Mouse (Mus musculus): ENCODE data around the gene Ankrd26. TPM values are rescaled to one million over a fixed set of nuclear protein-coding genes. Genes with fewer than 3 reads are reported as not detected.
"Not testable (repeated sequence)": the region's sequence is repeated elsewhere in the genome, so short reads cannot be mapped to it uniquely, and the experiment has no call there.

Gene Ankrd26
- 10 to 100 TPM in 1 of 2 experiments, 1 to 10 TPM in 1; 9.6 to 11.1 TPM for total RNA-seq (2021)

DNA sequence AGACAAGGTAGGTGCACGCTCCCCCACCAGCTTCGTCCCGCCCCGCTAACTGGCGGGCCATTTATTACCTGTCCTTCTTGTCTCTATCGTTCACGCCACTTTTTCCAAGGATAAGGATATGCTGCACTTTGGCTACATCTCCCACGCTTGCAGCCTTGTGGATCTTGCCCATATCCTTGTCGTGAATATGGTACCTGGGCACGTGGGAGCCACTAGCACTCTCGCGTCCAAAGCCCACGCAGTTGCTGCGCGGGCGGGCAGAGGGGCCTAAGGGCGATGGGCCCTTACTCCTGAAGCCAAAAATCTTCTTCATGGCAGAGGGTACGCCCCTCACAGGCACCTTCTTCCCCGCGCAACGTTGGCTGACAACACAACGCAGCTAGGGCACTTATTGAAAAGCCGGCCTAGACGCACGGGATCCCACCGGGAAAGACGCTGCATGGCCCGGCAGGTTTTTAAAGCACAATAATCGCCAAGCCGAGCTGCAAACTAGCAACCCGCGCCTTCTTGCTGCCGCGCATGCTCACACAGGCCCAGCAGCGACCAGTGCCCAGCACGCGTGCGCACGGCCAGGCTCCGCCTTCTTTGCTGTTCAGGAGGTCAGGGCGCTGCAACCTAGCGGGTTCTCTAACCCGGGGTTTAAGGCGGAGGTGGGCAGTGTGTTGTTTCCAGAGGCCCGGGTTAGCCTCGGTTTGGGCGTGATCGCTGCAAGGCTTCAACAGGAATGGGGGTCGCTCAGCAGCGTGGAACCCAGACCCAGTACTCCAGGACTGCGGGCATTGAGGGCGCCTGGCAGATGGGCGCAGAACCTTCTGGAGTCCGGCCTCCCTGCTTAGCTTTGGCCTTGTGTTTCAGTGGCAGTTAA is at the start of gene Ankrd26:
Gene Ankrd26 (minus strand): TSS at position 482 of the 865 bp plus-strand sequence.
- peak; percentile 92 to 93 for DNase-seq

DNA sequence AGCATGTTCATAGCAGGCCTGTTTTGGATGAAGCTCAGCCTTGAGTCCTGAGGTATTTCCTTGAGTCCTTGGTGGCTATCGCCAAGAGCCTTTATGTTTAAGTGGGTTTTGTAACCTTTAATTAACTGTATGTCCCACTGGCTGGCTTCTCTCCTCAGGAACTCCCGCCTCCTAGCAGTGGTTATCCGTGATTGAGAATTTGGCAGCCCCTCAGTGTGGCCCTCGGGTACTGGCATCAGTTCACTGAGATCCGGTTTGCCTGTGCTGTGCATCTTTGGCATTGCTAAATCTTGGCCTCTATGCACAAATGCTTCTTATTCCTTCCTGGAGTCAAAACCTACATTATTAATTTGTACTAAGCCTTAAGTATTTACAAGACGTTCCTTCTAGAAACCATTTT is 46.9 kb upstream of the Ankrd26 start:
- no peak for DNase-seq

DNA sequence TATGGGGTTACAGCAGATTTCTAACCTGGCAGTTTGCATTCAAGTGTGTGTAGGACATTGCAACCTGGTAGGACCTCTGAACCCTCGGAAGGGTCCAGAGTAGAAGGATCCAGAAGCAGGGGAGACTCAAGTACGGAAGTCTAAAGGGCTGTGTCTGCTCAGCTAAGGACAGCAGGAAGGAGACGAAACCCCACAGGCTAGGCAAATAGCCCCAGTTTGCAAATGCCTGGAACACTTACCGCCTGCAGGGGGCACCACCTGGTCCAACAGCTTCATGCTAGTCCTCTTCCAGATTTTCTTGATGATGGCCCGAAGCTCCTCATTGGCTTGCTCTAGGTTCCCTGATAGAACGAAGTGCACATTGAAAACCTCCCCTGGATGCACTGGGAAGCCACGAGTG is 43.9 kb upstream of the Ankrd26 start:
- no peak for DNase-seq

DNA sequence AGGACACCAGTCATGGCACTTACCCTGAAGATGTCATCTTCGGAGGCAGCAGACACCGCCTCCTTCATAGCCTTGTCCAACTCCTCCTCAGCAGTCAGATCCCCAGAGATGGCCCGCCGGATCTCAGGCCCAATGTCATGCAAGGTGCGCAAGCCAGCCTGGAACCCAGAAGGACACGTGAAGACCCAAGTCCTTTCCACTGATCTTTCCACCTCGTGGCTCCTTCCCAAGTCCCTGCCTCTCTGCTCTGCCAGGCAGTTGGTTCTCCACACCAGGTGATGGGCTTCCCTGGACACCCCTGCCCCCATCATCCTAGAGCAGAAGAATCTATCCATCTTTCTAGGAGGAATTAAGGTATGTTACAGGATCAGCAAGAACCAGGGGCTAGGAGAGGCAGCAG is 41.8 kb upstream of the Ankrd26 start:
- no peak for DNase-seq

DNA sequence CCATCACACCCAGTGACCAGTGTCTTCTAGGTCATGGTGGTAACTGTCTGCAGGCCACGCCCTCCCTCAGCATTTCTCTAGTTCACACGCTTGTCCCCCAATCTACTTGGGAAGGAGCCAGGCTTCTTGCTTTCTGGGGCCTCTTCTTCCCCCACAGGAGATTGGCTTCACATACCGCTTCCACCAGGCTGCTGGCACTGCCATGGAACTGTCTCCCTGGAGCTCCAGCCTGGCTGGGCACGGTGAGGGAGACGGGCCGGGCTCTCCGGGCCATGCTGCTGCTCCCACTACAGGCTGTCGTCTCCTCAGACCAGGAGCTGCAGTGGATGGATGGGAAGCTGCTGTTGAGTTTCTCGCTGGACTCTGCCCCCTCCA is 33.6 kb upstream of the Ankrd26 start:
- no peak for DNase-seq

DNA sequence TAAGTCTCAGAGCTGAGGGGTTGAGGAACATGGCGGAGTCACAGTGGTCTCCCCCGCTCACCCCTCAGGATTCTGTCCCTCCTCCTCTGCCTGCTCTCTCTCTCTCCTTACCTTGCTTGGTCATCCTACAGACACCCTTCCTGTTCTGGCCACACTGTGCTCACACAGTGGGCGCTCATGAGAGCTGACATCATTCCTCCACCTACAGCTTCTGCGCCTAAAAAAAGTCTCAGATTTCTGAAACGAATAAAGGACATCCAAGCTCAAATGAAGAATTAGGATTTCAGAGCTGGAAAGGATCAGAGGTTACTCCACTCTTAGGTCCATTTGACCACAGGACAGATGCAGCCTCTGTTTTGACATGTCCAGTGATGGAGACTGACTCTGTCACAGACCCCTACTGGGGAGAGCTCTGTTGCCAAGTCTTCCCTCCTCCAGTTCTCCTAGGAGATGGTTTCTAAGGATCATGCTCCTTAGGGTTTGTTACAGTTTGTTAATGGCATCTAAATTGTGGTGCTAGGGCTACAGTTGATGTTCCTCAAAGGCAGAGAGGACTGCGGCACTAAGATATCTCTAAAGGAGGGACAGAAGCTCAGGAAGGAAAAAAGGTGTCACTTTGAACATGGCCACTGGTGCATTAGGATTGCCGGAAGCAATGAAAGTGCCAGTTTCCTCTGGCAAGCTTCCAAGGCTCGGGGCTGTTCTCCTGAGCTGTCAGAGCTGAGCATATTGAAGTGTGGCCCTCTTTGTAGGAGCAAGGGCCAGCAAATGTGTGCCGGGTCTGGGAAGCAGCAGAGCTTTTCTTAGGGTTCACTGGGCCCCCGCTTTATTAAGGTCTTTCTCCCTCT is 33.0 kb upstream of the Ankrd26 start:
- DNase-seq: no peak

DNA sequence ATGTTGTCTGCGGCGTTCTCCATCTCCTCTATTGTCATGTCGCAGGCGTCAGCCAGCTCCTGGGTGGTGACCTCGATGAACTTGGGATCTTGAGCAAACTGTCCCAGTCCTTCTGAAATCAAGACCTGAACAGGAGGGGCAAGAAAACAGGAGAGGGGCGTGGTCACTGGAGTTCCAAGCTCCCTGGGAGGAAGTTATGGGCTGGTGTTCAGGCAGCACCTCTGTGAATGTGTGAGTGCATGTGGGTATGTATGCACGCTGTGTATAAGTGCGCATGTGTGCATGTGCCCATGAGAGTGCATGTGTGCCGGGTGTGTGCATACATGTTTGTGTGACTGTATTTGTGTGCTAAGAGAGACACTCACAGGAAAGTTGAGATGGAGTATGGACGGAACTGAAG is 32.0 kb upstream of the Ankrd26 start:
- DNase-seq: no peak

DNA sequence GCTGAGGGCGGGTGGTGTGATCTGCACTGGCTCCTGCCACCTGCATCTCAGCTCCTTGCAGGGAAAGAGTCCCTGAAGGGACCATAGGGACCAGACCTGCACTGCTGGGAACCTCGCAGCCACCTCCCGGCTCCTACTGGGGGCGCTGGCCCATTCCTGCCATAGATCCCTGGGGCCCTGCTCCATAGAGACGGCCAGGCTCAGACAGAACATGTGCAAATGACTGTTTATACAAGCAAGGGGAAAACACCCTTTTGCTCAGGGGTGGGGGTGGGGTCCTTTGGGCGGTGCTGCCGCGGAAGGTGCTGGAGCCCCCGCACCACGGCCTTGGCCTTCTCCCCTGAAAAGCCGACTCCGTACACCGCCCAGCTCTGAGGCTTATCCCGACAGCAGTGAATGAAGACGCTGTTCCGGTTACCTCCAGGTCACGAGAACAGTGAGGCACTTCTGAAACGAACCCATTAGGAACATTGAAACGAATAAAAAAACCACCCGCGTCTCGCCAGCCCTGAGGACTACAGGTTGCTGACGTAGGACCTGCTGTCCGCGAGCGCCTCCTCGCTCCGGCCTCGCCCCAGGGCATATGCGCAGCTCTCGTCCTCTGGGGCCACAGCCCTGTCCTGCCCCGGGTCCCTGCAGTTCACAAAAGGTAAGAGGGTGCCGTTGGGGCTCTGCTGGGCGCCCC is 31.5 kb upstream of the Ankrd26 start:
- no peak for DNase-seq

DNA sequence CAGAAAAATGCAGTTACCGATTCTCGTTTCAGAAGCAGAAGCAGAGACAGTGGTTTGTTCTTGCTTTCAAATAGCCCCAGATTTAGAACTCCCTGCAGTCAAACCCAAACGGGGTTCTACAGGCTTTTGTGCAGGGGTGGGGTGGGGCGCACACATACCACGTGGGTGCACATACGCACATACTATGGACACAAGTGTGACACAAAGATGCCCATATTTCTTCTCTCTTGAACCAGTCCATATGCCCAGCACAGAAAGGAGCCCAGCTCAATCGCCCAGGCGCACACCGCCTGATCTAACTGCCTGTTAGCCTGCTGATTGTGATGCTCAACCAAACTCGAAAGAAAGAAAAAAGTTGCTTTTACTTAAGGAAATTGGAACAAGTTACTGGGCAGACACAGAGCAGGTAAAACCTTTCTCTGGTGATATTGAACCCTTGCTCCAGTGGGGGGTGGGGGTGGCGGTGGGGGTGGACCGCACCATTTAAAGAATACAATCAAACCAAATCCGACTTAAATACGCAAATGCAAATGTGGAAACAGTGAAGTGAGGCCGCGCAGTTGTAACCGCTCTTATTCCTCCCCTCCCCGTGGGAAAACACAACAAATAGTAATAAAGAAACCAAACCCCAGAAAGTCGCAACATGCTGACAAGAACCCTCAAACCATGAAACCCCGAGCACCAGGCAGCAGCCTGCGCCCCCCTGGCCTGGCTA is 30.8 kb upstream of the Ankrd26 start:
- no peak for DNase-seq

DNA sequence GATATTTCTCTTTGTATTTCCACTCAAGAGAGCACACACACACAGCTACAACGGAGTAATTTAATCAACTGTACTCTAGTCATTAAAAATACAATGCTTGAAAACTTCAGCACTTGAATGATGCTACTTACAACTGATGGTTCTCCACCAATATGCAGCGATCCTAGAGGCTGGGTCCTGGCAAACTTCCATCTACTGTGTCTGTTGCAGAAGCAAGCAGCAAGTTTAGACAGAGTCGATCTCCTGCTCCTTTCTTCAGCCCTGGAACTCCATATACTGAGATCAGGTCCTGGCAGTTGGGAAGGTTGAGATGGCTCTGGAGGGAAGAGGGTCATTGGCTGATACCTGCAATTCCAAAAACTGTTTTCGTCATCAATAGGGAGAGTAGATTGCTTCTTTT is 16.7 kb upstream of the Ankrd26 start:
- not testable (repeated sequence) for DNase-seq

DNA sequence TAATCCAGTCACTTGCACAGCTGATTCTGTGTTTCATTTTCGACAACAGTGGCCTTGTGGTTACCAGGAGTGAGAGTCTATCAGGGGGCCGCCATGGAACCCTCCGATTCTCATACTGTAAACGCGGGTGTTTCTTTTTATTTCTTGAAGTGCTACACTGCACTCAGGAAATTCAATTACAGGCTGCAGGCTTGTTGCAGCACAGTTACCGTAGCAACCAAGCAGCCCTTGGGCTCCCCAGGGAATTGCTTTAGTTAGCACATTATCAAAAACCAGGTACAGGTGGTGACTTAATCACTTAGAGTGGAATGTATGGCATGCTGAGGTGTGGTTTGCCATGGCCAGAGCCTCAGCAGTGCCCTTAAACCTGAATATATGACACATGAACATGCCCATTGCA is 12.3 kb upstream of the Ankrd26 start:
- no peak for DNase-seq

DNA sequence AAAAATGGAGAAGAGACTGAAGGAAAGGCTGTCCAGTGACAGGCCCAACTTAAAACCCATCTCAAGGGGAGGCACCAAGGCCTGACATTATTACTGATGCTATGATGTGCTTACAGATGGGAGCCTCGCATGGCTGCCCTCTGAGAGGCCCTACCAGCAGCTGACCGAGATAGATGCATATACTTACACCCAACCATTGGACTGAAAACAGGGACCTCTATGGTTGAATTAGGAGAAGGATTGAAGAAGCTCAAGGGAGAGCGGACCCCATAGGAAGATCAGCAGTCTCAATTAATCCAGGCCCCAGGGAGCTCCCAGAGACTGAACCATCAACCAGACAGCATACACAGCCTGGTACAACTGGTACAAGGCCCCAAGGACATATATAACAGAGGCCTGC is 5.8 kb upstream of the Ankrd26 start:
- DNase-seq: no peak

DNA sequence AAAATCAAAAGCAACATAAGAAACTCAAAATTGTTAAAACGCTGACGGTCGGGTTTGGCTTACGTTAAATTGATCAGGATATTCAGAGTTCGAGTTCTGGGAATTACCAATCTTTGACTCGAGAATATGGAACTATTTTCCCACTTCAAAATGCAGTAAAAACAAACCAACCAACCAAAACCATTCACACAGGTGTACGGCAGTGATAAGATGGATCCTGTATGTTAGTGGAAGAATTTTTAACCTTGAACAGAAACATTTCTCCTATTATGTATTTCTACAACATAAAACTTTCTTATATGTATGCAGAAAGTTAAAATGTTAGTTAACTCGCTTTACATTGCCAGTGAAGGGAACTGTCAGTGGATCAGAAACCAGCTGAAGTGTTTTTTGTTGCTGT is 801 bp downstream of the Ankrd26 start:
- no peak for DNase-seq

DNA sequence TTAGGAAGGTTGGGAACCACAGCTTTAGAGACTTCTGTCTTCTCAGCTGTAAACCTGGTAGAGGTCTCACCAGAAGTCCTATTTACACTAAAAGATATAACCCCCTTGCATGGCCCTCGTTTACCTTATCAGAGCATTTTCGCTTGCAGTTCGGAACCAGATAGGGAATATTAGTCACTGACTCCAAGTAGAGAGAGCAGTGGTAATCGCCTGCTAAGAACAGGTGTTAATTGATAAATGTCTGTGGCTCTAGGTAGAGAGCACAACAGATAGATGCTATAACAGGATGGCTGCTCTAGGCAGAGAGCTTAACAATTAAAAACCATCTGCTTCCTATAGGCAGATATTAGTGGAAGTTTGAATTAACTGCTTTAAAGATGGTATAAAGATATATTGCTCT is 23.4 kb downstream of the Ankrd26 start:
- no peak for DNase-seq

DNA sequence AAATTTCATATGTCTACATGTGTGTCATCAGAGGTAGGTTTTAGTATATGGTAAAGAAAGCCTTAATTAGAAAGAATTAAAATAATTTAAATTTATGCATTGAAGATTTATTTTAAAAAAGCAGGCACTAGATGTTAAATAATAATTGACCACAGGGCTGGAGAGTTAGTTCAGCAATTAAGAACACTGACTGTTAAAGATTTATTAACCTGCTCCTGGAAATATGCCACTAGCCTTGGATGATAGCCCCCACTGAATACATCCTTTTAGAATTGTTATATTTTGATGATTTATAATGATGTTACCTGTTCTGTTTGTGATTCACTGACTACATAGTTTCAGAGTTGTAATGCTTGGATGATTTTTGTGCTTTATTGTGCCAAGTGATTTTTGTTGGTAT is 24.8 kb downstream of the Ankrd26 start:
- DNase-seq: not testable (repeated sequence)

DNA sequence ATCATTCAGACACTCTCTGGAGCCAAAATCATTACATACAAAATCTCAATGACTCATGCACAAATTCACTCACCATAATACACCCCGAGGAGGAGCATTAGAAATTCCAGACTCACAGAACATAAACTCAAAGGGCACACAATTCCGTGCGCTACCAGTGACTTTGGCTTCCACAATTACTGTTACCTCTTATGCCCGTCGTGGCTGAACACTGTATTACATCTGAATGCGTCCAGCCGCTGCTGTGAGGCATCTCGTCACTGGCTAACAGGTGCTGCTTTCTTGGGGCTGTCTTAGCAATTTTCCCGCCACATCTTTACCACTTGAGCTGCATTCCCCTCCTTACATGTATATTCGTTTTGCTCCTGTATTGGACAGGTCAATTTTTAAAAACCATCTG is 26.7 kb downstream of the Ankrd26 start:
- DNase-seq: no peak

DNA sequence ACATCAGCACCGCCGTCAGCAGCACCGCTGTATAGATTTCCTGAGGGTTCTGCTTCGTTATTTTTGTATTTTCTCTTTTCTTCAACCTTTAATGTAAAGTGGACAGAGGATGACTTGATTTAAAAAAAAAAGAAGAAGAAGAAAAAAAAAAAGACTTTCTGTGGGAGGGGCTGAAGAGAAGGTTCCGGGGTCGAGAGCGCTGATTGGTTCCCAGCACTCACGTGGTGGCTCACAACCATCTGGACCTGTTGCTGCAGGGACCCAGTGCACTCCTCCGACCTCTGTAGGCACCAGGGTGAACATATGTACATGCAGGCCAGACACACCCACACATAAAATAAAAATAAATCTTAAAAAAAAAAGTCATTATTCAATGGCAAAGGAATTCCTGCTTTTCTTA is 28.6 kb downstream of the Ankrd26 start:
- DNase-seq: no peak

DNA sequence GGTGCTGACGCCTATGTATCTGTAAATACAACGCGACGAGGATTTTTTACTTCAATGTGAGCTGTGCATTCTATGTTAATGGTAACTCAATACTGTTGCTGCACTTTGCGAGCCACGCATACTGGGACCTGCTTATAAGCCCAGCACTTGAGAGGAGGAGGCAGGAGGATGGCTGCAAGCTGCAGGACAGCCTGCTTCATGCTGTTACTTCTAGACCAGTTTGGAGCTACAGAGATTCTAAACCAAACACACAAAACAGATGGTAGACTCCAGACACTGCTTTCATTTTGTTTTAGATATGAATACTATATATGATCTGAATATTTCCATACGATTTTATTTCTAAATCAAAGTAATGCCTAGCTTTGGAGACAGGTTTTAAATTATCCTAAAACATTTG is 41.4 kb downstream of the Ankrd26 start:
- DNase-seq: no peak

DNA sequence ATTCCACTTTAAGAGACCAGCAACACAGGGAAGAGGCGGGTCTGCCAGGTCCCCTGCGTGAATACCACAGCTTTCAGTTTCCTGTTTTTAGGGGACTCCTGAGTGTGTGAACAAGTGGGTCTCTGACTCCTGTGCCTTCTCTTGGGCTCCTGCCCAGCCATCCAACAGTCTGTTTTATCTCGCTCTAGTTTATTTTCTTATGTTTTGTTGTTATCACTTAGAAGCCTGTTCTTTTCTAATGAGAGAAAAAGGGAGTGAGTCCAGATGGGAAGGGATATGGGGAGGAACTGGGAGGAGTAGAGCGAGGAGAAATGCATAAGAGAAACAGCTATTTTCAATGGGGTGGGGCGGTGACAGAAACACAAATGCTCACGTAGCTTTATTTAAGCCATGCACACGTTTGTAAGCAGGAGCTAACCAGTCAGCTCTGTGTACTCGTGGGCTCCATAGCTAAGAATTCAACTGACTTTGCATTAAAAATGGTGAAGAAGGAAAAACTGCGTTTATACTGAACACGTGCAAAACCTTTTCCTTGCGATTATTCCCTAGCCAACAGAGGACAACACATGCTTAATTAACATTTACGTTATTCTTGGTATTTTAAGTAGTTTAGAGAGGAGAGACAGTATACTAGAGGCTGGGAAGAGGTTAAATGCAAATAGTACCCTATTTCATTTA is 48.6 kb downstream of the Ankrd26 start:
- no peak for DNase-seq

DNA sequence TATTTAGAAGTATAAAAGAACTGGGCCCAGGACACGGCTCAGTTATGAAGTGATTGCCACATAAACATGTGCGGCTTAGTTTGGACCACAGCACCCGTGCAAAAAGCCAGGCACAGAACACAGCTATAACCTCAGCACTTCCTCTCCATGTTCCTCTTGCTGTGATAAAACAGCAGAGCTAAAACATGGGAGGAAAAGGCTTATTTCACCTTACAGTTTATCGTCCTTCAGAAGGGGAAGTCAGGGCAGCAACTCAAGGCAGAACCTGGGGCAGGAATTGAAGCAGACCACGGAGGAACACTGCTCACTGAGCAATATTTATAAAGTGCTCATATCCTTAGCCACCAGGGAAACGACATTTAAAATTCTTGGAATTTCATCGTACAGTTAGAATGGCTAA is 63.0 kb downstream of the Ankrd26 start:
- no peak for DNase-seq

DNA sequence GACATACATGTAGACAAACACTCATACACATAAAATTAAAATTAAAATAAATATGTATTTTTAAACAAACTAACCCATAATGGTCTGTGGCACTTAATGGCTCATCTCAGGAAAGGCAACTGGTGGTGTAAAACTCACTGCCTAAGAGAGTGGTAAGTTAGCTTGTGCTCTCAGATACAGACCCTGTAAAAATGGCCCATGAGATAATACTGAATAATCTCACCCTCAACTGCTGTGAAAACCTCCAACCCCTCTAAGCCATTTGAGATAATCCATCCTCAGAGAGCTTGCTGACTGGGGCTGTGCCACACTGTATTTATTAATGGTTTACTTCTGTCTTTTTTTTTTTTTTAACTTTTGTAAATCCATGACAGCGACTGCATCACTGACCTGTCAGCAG is 79.9 kb downstream of the Ankrd26 start:
- DNase-seq: no peak
